In the genomic region with DNA sequence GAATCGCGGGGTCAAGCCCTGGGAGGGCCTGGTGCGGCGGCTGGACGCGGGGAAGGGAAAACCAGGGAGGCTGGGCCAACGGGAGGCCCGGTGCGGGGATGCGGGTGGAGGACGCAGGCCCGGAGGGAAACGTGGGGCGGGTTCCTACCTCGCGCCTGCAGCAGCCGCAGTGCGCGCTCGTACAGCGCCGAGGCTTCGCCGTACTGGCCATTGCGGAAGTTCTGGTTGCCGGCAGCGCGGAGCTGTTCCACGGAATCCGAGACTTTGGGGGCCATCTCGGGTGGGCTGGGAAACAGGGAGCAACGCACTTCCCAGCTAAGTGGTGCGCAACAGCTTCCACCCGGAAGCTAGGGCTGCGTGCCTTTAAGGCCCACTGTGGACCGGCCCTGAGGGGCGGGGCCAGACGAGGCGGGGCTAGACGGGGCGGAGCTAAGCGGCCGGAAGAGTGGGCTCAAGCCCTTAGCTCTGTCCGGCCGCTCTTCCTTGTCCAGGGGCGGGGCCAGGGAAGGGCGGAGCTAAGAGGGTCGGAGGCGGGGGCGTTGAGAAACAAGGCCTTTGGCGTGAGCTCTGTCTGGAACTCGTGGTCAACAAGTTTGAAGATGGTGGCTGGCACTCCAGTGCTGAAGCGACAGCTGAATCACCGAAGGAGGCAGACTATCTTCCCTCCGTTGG, we compare ENCODE assay signal across 8 mouse cellular contexts. TPM values are rescaled to one million over a fixed set of nuclear protein-coding genes. Genes with fewer than 3 reads are reported as not detected.
DNase-seq lines count a peak whose midpoint lies in the region; ATAC-seq and TF ChIP-seq lines count a peak whose summit lies in the region.

A gene (minus strand): TSS at position 405 of the 672 bp plus-strand sequence.

- peak; percentile 92 for ATAC-seq in embryonic facial prominence, embryonic 13.5 days (ENCODE audit: insufficient number of reproducible peaks, insufficient read depth, low FRiP score, low TSS enrichment, low read depth)
- peak; percentile 96 for ATAC-seq in limb, embryonic 13.5 days (ENCODE audit: low FRiP score, low read depth)
- peak; percentile 96 for ATAC-seq in midbrain, embryonic 16.5 days

- H3K9ac ChIP-seq in embryonic facial prominence, embryonic 13.5 days = peak within 1 kb of the TSS; percentile 93
- H3K9ac ChIP-seq in heart, adult 2 months (ENCODE audit: low read depth, low read length) = peak within 1 kb of the TSS; percentile 79
- H3K9ac ChIP-seq in limb, embryonic 13.5 days = peak within 1 kb of the TSS; percentile 93
- peak within 1 kb of the TSS; percentile 81 for H3K9ac ChIP-seq in midbrain, embryonic 16.5 days (ENCODE audit: low read depth, low read length)

- H3K27me3 ChIP-seq in embryonic facial prominence, embryonic 13.5 days = no peaks in the 10 kb centered on the region
- no peaks in the 10 kb centered on the region for H3K27me3 ChIP-seq in heart, adult 2 months (ENCODE audit: control insufficient read depth, insufficient read depth, low read length)
- H3K27me3 ChIP-seq in limb, embryonic 13.5 days = no peaks in the 10 kb centered on the region
- H3K27me3 ChIP-seq in midbrain, embryonic 16.5 days (ENCODE audit: control insufficient read depth, insufficient read depth, low read depth, low read length) = no peaks in the 10 kb centered on the region

- peaks cover 39% of the 10 kb centered on the region for H3K4me1 ChIP-seq in embryonic facial prominence, embryonic 13.5 days
- H3K4me1 ChIP-seq in heart, adult 2 months (ENCODE audit: control insufficient read depth, insufficient read depth, low read length) = peaks cover 4% of the 10 kb centered on the region
- peaks cover 39% of the 10 kb centered on the region for H3K4me1 ChIP-seq in limb, embryonic 13.5 days
- peaks cover 27% of the 10 kb centered on the region for H3K4me1 ChIP-seq in midbrain, embryonic 16.5 days (ENCODE audit: control insufficient read depth, insufficient read depth, low read length)

- no peaks in the 10 kb centered on the region for H3K9me3 ChIP-seq in embryonic facial prominence, embryonic 13.5 days
- no peaks in the 10 kb centered on the region for H3K9me3 ChIP-seq in limb, embryonic 13.5 days
- no peaks in the 10 kb centered on the region for H3K9me3 ChIP-seq in midbrain, embryonic 16.5 days (replicated peaks; ENCODE audit: control insufficient read depth, low read length, poor library complexity, severe bottlenecking)

- H3K36me3 ChIP-seq in embryonic facial prominence, embryonic 13.5 days = peaks cover 10% of the 10 kb centered on the region
- H3K36me3 ChIP-seq in heart, adult 2 months (ENCODE audit: control insufficient read depth, insufficient read depth, low read length) = peaks cover 5% of the 10 kb centered on the region
- peaks cover 11% of the 10 kb centered on the region for H3K36me3 ChIP-seq in limb, embryonic 13.5 days
- peaks cover 4% of the 10 kb centered on the region; the same call in 1 of the 2 replicates for H3K36me3 ChIP-seq in midbrain, embryonic 16.5 days (ENCODE audit: control insufficient read depth, insufficient read depth, low read length)

- DNase-seq in 3134 (ENCODE audit: extremely low read depth, insufficient read length, low spot score) = peak; percentile 100
- DNase-seq in adrenal gland, postnatal 36 days = peak; percentile 98 to 99
- DNase-seq in heart, adult 2 months = peak; percentile 97 to 98
- DNase-seq in kidney, adult 8-10 months = peak; percentile 96 to 97
- DNase-seq in spleen, postnatal 10 days (ENCODE audit: low spot score in 2 of 2) = peak; percentile 92 to 95

- peak within 1 kb of the TSS; percentile 95 for H3K4me3 ChIP-seq in embryonic facial prominence, embryonic 13.5 days
- H3K4me3 ChIP-seq in heart, adult 2 months = peak within 1 kb of the TSS; percentile 98
- peak within 1 kb of the TSS; percentile 95 for H3K4me3 ChIP-seq in limb, embryonic 13.5 days
- peak within 1 kb of the TSS; percentile 80 for H3K4me3 ChIP-seq in midbrain, embryonic 16.5 days (ENCODE audit: low read depth, low read length)

- H3K27ac ChIP-seq in embryonic facial prominence, embryonic 13.5 days = peak within 1 kb of the TSS; percentile 88
- peak within 1 kb of the TSS; percentile 91 for H3K27ac ChIP-seq in heart, adult 2 months
- peak within 1 kb of the TSS; percentile 89 for H3K27ac ChIP-seq in limb, embryonic 13.5 days
- H3K27ac ChIP-seq in midbrain, embryonic 16.5 days (ENCODE audit: low read length) = peak within 1 kb of the TSS; percentile 82

- H3K4me2 ChIP-seq in embryonic facial prominence, embryonic 13.5 days = peak within 1 kb of the TSS; percentile 89
- H3K4me2 ChIP-seq in limb, embryonic 13.5 days (replicated peaks) = peak within 1 kb of the TSS; percentile 90
- peak within 1 kb of the TSS; percentile 94 for H3K4me2 ChIP-seq in midbrain, embryonic 16.5 days (ENCODE audit: low read length)

- no peak for TF ChIP-seq CTCF in heart, adult 2 months (IDR thresholded peaks at IDR 0.05)

- H3K79me2 ChIP-seq in heart, adult 2 months (replicated peaks; ENCODE audit: control insufficient read depth, insufficient read depth, low read length) = peaks cover 9% of the 10 kb centered on the region

- TF ChIP-seq POLR2A in heart, adult 2 months (IDR thresholded peaks at IDR 0.05; ENCODE audit: insufficient read depth, low read depth, low read length) = peak; percentile 98

- WGBS in embryonic facial prominence, embryonic 13.5 days = 1% methylated on average over 53 of the region's 55 CpGs
- under 1% methylated on average over 55 of the region's 55 CpGs for WGBS in heart, adult 2 months
- 1% methylated on average over 36 of the region's 55 CpGs for WGBS in limb, embryonic 13.5 days
- under 1% methylated on average over 52 of the region's 55 CpGs for WGBS in midbrain, embryonic 16.5 days

- peak; percentile 53; the same call in 1 of the 2 replicates for TF ChIP-seq EP300 in heart, adult 2 months (IDR thresholded peaks at IDR 0.05; ENCODE audit: insufficient read depth, low read depth, low read length)

- intact Hi-C loops in heart, adult 2 months (cut with DNase I) = loop anchor here (5.0 kb wide), 1 partner anchor 79 kb away; a partner anchor contains a TSS

RNA-seq across cellular contexts. Expression of the gene that starts here (rescaled TPM):
- 10 to 100 TPM; 32.9 to 41.5 TPM for total RNA-seq in adrenal gland, postnatal 36 days (2021)
- polyA plus RNA-seq in embryonic facial prominence, embryonic 13.5 days (2015; fragmentation: Nextera tagmentation; extraction: Ambion mirVana) = 59.1 and 59.3 TPM in 2 replicates
- 10 to 100 TPM; 18.5 to 22.9 TPM for total RNA-seq in heart, adult 2 months (2021)
- 24.7 and 28.7 TPM in 2 replicates for polyA plus RNA-seq in heart, adult 2 months (2012; rRNA removed)
- polyA plus RNA-seq in limb, embryonic 13.5 days (2015; fragmentation: Nextera tagmentation; extraction: Ambion mirVana) = 57.8 and 61.7 TPM in 2 replicates
- 49.6 and 50.4 TPM in 2 replicates for polyA plus RNA-seq in midbrain, embryonic 16.5 days (2015; fragmentation: Nextera tagmentation; extraction: Ambion mirVana)

Comparison
In these comparisons a context has a peak if more than half of its experiments do, and no peak if none do; other contexts are left out.
1. Peak in every context shown above with its lines: DNase-seq, ATAC-seq, H3K4me3 ChIP-seq and H3K27ac ChIP-seq.